Mouse (Mus musculus): ENCODE measurements around the gene Figla.

Figla gene

DNA sequence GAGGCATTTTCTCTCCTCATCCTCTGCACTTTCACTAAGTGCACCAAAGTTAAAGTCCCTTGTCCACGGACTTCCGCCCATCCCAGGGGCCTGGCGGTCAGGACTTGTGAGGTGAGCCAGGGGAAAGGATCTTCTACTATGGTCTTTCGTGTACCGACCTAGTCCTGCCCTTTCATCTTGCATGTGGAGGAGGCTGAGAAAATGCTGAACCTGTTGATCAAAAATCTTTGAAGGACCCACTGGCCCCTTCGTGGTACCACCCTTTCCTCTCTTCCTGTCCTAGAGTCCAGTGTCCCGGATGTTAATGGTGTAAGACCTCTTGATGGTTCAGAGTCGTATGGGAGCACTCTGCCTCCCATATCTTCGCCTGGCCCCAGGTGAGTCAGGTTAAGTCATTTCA is at the start of gene Figla:
TSS of gene Figla (plus strand) at position 301 of the 400 bp plus-strand sequence.
- 86% methylated on average over 9 of the region's 9 CpGs for WGBS

- 88% methylated on average over 4 of the region's 4 CpGs for WGBS
Measured at GRCm38 (mm10) chr6:85966686-85967085, 49.3 kb upstream of the Figla start.

- WGBS, result 49% methylated on average over 2 of the region's 2 CpGs
Measured at GRCm38 (mm10) chr6:85969889-85970288, 46.1 kb upstream of the Figla start.

DNA sequence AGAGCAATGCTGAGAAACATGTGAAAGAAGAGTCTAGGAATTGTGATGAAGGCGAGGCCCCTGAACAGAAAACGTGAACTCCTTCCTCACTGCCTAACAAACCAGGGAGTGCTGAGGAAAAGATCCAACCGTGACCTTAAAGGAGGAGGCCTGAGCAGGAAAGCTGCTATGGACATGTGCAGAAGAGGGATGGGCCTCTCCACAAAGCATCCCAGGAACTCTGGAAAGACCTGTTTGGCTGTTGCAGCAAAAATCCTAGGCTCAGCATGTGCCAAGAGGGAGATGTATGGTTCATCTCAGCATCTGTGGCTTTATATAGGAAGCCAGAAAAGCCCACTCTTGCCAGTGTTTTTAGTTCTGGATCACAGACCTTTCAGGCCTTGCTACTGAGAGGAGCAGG is 43.3 kb upstream of the Figla start:
- WGBS, result 73% methylated on average over 3 of the region's 3 CpGs

- 52% methylated on average over 3 of the region's 3 CpGs for WGBS
Measured at GRCm38 (mm10) chr6:85973336-85973735, 42.6 kb upstream of the Figla start.

GRCm38 (mm10) chr6:85974941-85975617 is 40.9 kb upstream of the Figla start:
- WGBS, result 75% methylated on average over 10 of the region's 10 CpGs

GRCm38 (mm10) chr6:85975761-85976160 is 40.2 kb upstream of the Figla start:
- 90% methylated on average over 1 of the region's 1 CpGs for WGBS

DNA sequence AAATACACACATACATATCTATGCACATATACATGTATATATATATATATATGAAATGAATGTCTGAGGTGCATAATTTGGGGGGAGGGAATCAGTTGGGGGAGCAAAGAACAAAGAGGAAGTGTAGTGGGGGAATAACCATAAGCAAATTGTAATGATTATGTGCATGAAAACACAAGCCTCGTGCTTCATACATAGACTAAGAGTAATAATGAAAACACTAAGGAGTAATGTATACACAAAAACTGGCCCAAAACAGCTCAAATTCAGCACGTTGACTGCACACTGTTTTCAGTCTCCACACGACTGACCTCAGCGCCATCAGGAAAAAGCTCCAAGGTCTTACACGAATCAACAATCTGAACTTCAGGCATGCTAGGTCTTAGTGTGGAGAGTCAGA is 39.7 kb upstream of the Figla start:
- WGBS, result 93% methylated on average over 5 of the region's 5 CpGs

GRCm38 (mm10) chr6:85978736-85979135 is 37.2 kb upstream of the Figla start:
- WGBS, result 88% methylated on average over 4 of the region's 4 CpGs

DNA sequence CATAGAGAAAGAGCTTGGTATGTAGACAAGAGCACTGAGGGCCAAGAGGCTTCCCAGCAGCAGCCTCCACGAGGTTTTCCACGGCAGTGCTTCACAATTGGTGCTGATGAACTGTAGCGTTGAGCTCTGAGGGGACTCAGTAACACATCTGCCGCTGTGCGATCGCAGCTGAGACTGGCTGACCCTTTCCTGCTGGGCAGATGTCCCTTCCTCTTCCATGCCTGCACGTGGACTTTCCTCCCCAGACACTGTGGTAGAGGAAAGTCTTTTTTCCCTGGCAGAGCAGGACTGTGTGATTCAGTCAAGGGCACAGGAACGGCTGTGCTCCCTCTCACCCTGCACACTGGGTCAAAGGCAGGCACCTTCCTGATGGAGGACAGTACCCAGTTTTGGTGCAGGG is 31.6 kb upstream of the Figla start:
- WGBS, result 80% methylated on average over 8 of the region's 8 CpGs

DNA sequence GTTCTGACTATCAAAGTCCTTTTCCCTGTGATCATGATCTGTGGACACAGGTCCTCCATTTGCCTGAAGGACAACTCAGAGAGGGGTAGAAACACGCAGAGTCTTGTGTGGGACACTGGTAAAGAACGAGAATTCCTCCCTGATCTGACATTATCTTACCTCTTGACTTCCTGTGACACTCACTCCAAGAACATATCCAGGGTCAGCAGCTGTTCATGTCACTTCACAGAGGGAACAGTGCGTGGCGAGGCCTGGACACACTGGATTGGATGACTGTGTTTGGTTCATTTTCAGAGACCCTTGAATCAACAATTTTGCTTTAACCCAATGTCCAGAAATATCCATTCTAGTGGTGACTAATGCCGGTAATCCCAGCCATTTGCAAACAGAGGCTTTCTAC is 26.4 kb upstream of the Figla start:
- 96% methylated on average over 5 of the region's 5 CpGs for WGBS

GRCm38 (mm10) chr6:85990774-85991173 is 25.2 kb upstream of the Figla start:
- 92% methylated on average over 5 of the region's 5 CpGs for WGBS

- WGBS, result 81% methylated on average over 18 of the region's 18 CpGs
Measured at GRCm38 (mm10) chr6:86003405-86003925, 12.5 kb upstream of the Figla start.

GRCm38 (mm10) chr6:86004271-86005148 is 11.5 kb upstream of the Figla start:
- WGBS, result 12% methylated on average over 18 of the region's 18 CpGs

DNA sequence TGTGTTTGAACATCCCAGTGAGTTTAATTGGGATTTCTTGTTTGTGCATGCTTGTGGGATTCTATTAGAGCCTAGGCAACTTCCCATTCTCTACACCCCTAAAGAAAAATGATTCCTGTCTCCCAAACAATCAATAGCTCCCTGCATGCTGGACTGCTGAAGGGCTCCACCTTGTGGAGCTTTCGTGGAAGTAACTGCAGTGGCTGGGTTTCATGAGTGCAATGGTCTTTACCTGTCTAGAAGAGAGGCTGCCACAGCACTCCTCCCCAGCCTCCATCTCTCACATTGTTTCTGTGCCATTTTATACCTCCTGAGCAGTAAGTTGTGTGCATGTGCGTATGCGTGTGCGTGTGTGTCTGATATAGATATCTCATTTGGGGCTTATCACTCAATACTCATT is 6.0 kb upstream of the Figla start:
- 37% methylated on average over 4 of the region's 4 CpGs for WGBS

DNA sequence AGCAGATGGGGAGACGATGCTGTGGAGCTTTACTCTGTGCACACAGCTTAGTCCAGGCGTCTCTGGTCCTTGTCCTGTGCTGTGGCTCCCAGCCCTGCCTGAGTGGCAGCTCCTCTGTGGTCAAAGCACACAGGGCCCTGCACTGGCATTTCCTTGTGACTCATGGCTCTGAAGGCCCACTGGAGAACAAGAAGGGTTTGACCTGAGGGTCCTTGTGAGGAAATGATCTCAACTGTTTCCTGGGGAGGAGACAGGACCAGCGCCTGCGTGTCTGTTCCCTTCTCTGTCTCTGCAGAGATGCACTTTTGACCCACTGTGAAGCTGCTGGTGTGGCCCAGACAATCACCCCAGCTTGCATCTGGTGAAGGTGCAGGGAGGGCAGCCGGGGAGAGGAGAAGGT is 1.2 kb upstream of the Figla start:
- 81% methylated on average over 5 of the region's 5 CpGs for WGBS

- WGBS, result 87% methylated on average over 23 of the region's 23 CpGs
Measured at GRCm38 (mm10) chr6:86016793-86017350, 901 bp downstream of the Figla start.

DNA sequence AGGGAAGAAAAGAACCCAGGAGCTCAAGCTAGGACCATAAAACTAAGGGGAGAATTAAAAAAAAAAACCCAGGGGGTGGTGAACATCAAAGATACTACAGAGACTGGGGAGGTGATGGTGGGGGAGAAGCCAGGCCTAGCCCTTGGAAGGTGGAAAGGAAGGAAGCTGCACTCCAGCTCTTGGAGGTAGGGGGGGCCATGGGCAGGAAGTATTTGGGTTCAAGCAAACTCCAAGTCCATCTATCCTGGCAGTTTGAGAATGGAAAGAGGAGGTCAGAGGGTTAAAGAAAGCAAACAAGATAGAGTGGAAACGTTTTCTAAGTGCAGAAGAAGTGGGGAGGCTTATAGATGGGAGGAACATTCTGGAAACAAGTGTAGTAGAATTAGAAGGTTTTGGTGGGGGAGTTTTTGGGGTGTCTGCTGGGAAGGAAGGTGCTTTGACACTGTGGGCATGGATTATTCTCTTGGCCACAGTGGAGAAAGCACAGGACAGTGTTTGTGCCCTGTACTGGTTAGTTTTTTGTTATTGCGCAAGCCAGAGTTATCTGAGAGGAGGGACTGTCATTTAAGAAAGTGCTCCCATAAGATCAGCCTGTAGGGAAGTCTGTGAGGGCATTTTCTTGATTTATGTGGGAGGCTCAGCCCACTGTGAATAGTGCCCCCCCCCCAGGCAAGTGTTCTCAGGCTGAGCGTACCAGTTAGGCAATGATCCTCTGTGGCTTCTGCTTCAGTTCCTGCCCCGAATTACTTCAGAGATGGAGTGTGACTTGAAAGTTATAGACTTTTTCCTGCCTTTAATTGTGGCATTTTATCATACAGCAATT is 3.7 kb downstream of the Figla start:
- 82% methylated on average over 4 of the region's 4 CpGs for WGBS

DNA sequence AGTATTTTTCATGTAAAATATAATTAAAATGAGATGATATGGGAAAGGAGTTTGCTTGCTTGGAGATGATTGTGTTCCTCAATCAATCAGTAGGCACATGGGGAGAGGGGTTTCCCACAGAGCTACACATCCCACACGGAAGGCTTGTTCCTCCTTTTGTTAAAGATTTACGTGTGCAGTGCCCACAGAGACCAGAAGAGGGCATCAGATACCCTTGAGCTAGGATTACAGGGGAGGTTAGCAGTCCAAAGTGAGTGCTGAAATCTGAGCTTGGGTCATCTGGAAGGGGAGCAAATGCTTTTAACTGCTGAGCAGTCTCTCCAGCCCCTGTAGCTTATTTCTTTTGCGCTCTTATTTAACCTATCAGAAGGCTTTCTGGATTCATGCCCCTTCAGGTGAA is 5.0 kb downstream of the Figla start:
- 58% methylated on average over 3 of the region's 3 CpGs for WGBS

DNA sequence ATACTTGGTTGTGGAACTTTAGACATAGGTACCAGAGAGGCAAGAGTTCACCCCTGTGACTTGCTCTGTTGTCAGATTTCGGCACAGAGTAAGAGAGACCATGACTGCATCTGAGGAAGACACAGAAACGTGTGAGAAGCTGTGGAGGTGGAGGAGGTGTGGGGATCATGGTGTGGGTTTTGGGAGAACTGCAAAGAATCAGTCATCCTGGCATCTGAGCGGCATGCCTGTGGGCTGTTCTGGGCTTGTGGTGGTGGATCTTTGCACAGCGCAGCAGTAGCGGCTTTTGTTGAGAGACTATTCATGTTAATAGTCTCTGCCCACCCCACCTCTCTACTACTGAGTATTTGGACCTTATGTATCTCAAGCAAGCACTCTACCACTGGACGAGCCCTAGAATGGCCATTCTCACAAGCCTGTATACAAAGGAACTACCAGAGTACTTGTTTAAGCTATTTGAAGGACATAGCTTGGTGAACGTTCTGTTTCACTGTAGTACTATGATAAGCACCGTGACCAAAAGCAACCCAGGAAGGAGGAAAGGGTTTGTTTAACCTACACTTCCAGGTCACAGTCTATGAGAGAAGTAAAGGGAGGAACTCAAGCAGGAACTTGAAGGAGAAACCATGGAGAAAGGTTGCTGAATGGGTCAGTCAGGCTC is 10.8 kb downstream of the Figla start:
- WGBS, result 51% methylated on average over 8 of the region's 8 CpGs

GRCm38 (mm10) chr6:86028150-86028549 is 12.2 kb downstream of the Figla start:
- 46% methylated on average over 2 of the region's 2 CpGs for WGBS
